ENCODE assay signal across 30 mouse cellular contexts in the genomic region with DNA sequence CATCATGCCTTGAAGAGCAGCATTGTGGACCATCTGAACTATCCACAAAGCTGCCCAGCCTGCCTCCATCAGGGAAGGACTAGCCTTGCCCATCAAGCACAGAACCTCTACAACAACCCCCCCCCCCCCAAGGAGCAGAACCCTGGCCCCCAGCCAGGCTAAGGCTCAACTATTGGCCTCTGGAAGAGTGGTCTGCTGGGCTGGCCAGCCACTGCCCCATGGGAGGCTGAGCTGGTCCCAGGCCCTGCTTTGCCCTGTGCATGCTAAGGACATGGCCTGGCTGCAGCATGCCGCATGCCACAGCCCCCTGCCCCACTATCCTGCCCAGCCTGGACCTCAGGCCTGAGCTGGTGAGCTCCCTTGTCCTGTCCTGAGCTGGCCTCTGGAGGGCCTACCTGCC. TPM values are rescaled to one million over a fixed set of nuclear protein-coding genes. Genes with fewer than 3 reads are reported as not detected.
DNase-seq lines count a peak whose midpoint lies in the region; ATAC-seq and TF ChIP-seq lines count a peak whose summit lies in the region.
"Had no signal": no experiment of that assay in that cellular context is flagged by ENCODE, and none has a peak within 500 bp of the region (broad histone marks: within the 10 kb centered on the region; RNA-seq: fewer than 3 reads in every experiment).

No protein-coding gene starts in this region.

- no peaks in the 10 kb centered on the region for H3K9me3 ChIP-seq in embryonic facial prominence, embryonic 13.5 days
- H3K9me3 ChIP-seq in embryonic facial prominence, embryonic 10.5 days = no peaks in the 10 kb centered on the region
- H3K9me3 ChIP-seq in hindbrain, embryonic 10.5 days = no peaks in the 10 kb centered on the region
- no peaks in the 10 kb centered on the region for H3K9me3 ChIP-seq in hindbrain, embryonic 12.5 days (replicated peaks)
- H3K9me3 ChIP-seq in stomach, postnatal 0 days (ENCODE audit: control insufficient read depth, low read length) = no peaks in the 10 kb centered on the region
- H3K9me3 ChIP-seq: embryonic facial prominence, embryonic 15.5 days; forebrain, embryonic 12.5 days; heart, embryonic 12.5 days; heart, embryonic 15.5 days; hindbrain, embryonic 15.5 days; intestine, embryonic 15.5 days had no signal

- peaks cover 40% of the 10 kb centered on the region for H3K27me3 ChIP-seq in embryonic facial prominence, embryonic 13.5 days
- H3K27me3 ChIP-seq in embryonic facial prominence, embryonic 10.5 days (replicated peaks; ENCODE audit: low read depth, poor library complexity, severe bottlenecking) = peaks cover 50% of the 10 kb centered on the region
- peaks cover 32% of the 10 kb centered on the region for H3K27me3 ChIP-seq in hindbrain, embryonic 10.5 days (ENCODE audit: insufficient read depth, poor library complexity, severe bottlenecking)
- peaks cover 11% of the 10 kb centered on the region for H3K27me3 ChIP-seq in hindbrain, embryonic 12.5 days
- peaks cover 11% of the 10 kb centered on the region; the same call in 1 of the 2 replicates for H3K27me3 ChIP-seq in stomach, postnatal 0 days (ENCODE audit: control insufficient read depth, insufficient read depth, low read length)
- H3K27me3 ChIP-seq: CH12.LX; hindbrain, embryonic 15.5 days had no signal

- H3K4me1 ChIP-seq in embryonic facial prominence, embryonic 13.5 days = peaks cover 12% of the 10 kb centered on the region
- H3K4me1 ChIP-seq in embryonic facial prominence, embryonic 10.5 days = peaks cover 19% of the 10 kb centered on the region
- peaks cover 34% of the 10 kb centered on the region for H3K4me1 ChIP-seq in hindbrain, embryonic 10.5 days (replicated peaks)
- H3K4me1 ChIP-seq in hindbrain, embryonic 12.5 days = peaks cover 23% of the 10 kb centered on the region
- H3K4me1 ChIP-seq in stomach, postnatal 0 days (replicated peaks; ENCODE audit: control insufficient read depth, insufficient read depth) = no peaks in the 10 kb centered on the region; the same call in 1 of the 2 replicates

- ATAC-seq in embryonic facial prominence, embryonic 13.5 days (ENCODE audit: insufficient number of reproducible peaks, insufficient read depth, low FRiP score, low TSS enrichment, low read depth) = peak; percentile 38; the same call in 1 of the 2 replicates
- no peak for ATAC-seq in hindbrain, embryonic 12.5 days (ENCODE audit: low FRiP score)
- 0 out of 2 replicates have a peak, but pooled peaks have one; percentile 4 for ATAC-seq in stomach, postnatal 0 days (ENCODE audit: low FRiP score, low TSS enrichment)
- ATAC-seq: forebrain, embryonic 16.5 days; intestine, embryonic 15.5 days; Patski had no signal

- no peak overlapping the region for H3K4me3 ChIP-seq in embryonic facial prominence, embryonic 13.5 days
- H3K4me3 ChIP-seq in embryonic facial prominence, embryonic 10.5 days = no peak overlapping the region
- no peak overlapping the region for H3K4me3 ChIP-seq in hindbrain, embryonic 10.5 days
- H3K4me3 ChIP-seq in hindbrain, embryonic 12.5 days = no peak overlapping the region
- no peak overlapping the region for H3K4me3 ChIP-seq in stomach, postnatal 0 days (ENCODE audit: low read depth, low read length)
- H3K4me3 ChIP-seq: embryonic facial prominence, embryonic 15.5 days; forebrain, embryonic 12.5 days; heart, embryonic 12.5 days; heart, embryonic 15.5 days; hindbrain, embryonic 15.5 days; intestine, embryonic 15.5 days had no signal

- WGBS in embryonic facial prominence, embryonic 13.5 days = 100% methylated on average over 1 of the region's 1 CpGs
- WGBS in embryonic facial prominence, embryonic 10.5 days = 82% methylated on average over 1 of the region's 1 CpGs
- 94% methylated on average over 1 of the region's 1 CpGs for WGBS in hindbrain, embryonic 10.5 days
- WGBS in hindbrain, embryonic 12.5 days = 83% methylated on average over 1 of the region's 1 CpGs
- 80% methylated on average over 1 of the region's 1 CpGs for WGBS in stomach, postnatal 0 days

- no peak overlapping the region for H3K27ac ChIP-seq in embryonic facial prominence, embryonic 13.5 days
- no peak overlapping the region for H3K27ac ChIP-seq in embryonic facial prominence, embryonic 10.5 days (replicated peaks)
- H3K27ac ChIP-seq in hindbrain, embryonic 10.5 days = no peak overlapping the region
- H3K27ac ChIP-seq in hindbrain, embryonic 12.5 days = no peak overlapping the region
- no peak overlapping the region for H3K27ac ChIP-seq in stomach, postnatal 0 days (replicated peaks)
- H3K27ac ChIP-seq: embryonic facial prominence, embryonic 15.5 days; forebrain, embryonic 12.5 days; heart, embryonic 15.5 days; hindbrain, embryonic 15.5 days; intestine, embryonic 15.5 days had no signal

- no peak for TF ChIP-seq EP300 in stomach, postnatal 0 days (optimal IDR thresholded peaks at IDR 0.05)

- no peaks in the 10 kb centered on the region for H3K36me3 ChIP-seq in embryonic facial prominence, embryonic 13.5 days
- peaks cover 13% of the 10 kb centered on the region; the same call in 1 of the 2 replicates for H3K36me3 ChIP-seq in embryonic facial prominence, embryonic 10.5 days (replicated peaks)
- H3K36me3 ChIP-seq in hindbrain, embryonic 10.5 days = peaks cover 37% of the 10 kb centered on the region
- H3K36me3 ChIP-seq in hindbrain, embryonic 12.5 days = peaks cover 17% of the 10 kb centered on the region
- no peaks in the 10 kb centered on the region for H3K36me3 ChIP-seq in stomach, postnatal 0 days (ENCODE audit: control insufficient read depth, insufficient read depth, low read length)
- H3K36me3 ChIP-seq: embryonic facial prominence, embryonic 15.5 days; G1E; heart, embryonic 15.5 days; intestine, embryonic 15.5 days had no signal

- no peak overlapping the region for H3K4me2 ChIP-seq in embryonic facial prominence, embryonic 13.5 days
- no peak overlapping the region for H3K4me2 ChIP-seq in hindbrain, embryonic 12.5 days (replicated peaks)
- H3K4me2 ChIP-seq in stomach, postnatal 0 days (replicated peaks; ENCODE audit: low read depth) = no peak overlapping the region
- H3K4me2 ChIP-seq: embryonic facial prominence, embryonic 15.5 days; forebrain, embryonic 12.5 days; heart, embryonic 12.5 days; heart, embryonic 15.5 days; hindbrain, embryonic 15.5 days; intestine, embryonic 15.5 days had no signal

- peak; percentile 63 for DNase-seq in adrenal gland, postnatal 14 days
- DNase-seq in adrenal gland, adult (ENCODE audit: inconsistent age in 2 of 2, low spot score in 1 of 2) = no peak
- DNase-seq in embryonic facial prominence, embryonic 10.5 days (ENCODE audit: low spot score) = no peak
- DNase-seq in hindbrain, embryonic 10.5 days (ENCODE audit: low spot score) = peak; percentile 0
- no peak for DNase-seq in stomach, postnatal 0 days (ENCODE audit: low spot score)
- DNase-seq: adrenal gland, adult 2 months; B cell, adult 2 months; cerebellum, adult 2 months; cerebellum, adult 9-11 months; cerebellum, postnatal 36 days; embryo, embryonic 11 days; gastrocnemius, postnatal 10 days; gastrocnemius, postnatal 36 days; heart, postnatal 10 days; heart, postnatal 36 days; kidney, adult 18-20 months; kidney, adult 9 months had no signal

- no peak for TF ChIP-seq CTCF in stomach, postnatal 0 days (IDR thresholded peaks at IDR 0.05; ENCODE audit: low read depth)

- H3K9ac ChIP-seq in embryonic facial prominence, embryonic 13.5 days = no peak overlapping the region
- H3K9ac ChIP-seq in hindbrain, embryonic 12.5 days = no peak overlapping the region
- no peak overlapping the region for H3K9ac ChIP-seq in stomach, postnatal 0 days (ENCODE audit: low read length)
- H3K9ac ChIP-seq: embryonic facial prominence, embryonic 15.5 days; forebrain, embryonic 12.5 days; heart, embryonic 12.5 days; heart, embryonic 15.5 days; hindbrain, embryonic 15.5 days; intestine, embryonic 15.5 days had no signal

RNA-seq across cellular contexts. Expression of gene Nat8l, which starts 5.6 kb away (rescaled TPM):
- total RNA-seq in adrenal gland, postnatal 14 days (2021) = 17.1 and 18.7 TPM in 2 replicates
- polyA plus RNA-seq in embryonic facial prominence, embryonic 13.5 days (2015; fragmentation: Nextera tagmentation; extraction: Ambion mirVana) = 0.28 and 0.30 TPM in 2 replicates
- 0.47 and 0.73 TPM in 2 replicates for polyA plus RNA-seq in embryonic facial prominence, embryonic 10.5 days (2016; fragmentation: Nextera tagmentation; extraction: Ambion mirVana)
- polyA plus RNA-seq in hindbrain, embryonic 10.5 days (2016; fragmentation: Nextera tagmentation; extraction: Ambion mirVana) = 1.6 and 1.7 TPM in 2 replicates
- 2.8 and 3.1 TPM in 2 replicates for polyA plus RNA-seq in hindbrain, embryonic 12.5 days (2016; fragmentation: Nextera tagmentation; extraction: Ambion mirVana)
- 0.13 and 0.15 TPM in 2 replicates for polyA plus RNA-seq in stomach, postnatal 0 days (2015; fragmentation: Nextera tagmentation; extraction: Ambion mirVana)
- total RNA-seq: G1E had no signal
- polyA plus RNA-seq: G1E had no signal

RNA-seq across cellular contexts. Expression of gene Gm1673, which starts 18.2 kb away (rescaled TPM):
- total RNA-seq in adrenal gland, postnatal 14 days (2021) = 10.8 and 19.4 TPM in 2 replicates
- polyA plus RNA-seq in embryonic facial prominence, embryonic 13.5 days (2015; fragmentation: Nextera tagmentation; extraction: Ambion mirVana) = 152 and 174 TPM in 2 replicates
- polyA plus RNA-seq in embryonic facial prominence, embryonic 10.5 days (2016; fragmentation: Nextera tagmentation; extraction: Ambion mirVana) = 211 and 214 TPM in 2 replicates
- polyA plus RNA-seq in hindbrain, embryonic 10.5 days (2016; fragmentation: Nextera tagmentation; extraction: Ambion mirVana) = 258 and 370 TPM in 2 replicates
- 377 and 404 TPM in 2 replicates for polyA plus RNA-seq in hindbrain, embryonic 12.5 days (2016; fragmentation: Nextera tagmentation; extraction: Ambion mirVana)
- 27.7 and 28.5 TPM in 2 replicates for polyA plus RNA-seq in stomach, postnatal 0 days (2015; fragmentation: Nextera tagmentation; extraction: Ambion mirVana)
- total RNA-seq: CH12.LX; G1E; gastrocnemius, adult 18-20 months; gastrocnemius, postnatal 36 days had no signal
- polyA plus RNA-seq: G1E had no signal

Comparison
In these comparisons a context has a peak if more than half of its experiments do, and no peak if none do; other contexts are left out.
1. DNase-seq: peak in adrenal gland, postnatal 14 days (single experiment) and hindbrain, embryonic 10.5 days (single experiment); none in adrenal gland, adult (0 of 2), embryonic facial prominence, embryonic 10.5 days (single experiment) and stomach, postnatal 0 days (single experiment).